Mouse (Mus musculus): ENCODE results near the gene Fam120a. TPM values are rescaled to one million over a fixed set of nuclear protein-coding genes. Genes with fewer than 3 reads are reported as not detected.
A peak's percentile ranks its signal among the peaks of the same experiment; 100 is the strongest.

Fam120a gene
- polyA plus RNA-seq, 1 experiment: 82.0 TPM

DNA sequence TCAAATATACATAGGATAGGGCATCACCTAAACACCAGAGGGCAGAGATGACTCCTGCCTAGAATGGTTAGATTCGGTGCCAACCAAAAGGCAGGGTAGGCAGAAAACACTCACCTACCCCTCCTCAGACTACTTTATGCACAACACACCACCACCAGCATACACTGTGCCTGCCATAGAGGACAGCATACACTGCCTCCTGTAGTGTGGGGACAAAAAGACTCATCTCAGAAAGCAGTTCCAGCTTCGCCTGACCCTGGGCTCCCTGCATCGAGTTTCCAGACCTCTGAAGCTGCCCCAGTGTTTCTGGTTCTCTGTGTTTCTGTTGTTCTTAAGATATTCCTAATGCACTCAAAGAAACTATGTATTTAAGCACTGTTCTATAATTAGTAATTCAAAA is 54.7 kb downstream of the Fam120a start:
- no peak for DNase-seq (ENCODE audit: low read depth)

DNA sequence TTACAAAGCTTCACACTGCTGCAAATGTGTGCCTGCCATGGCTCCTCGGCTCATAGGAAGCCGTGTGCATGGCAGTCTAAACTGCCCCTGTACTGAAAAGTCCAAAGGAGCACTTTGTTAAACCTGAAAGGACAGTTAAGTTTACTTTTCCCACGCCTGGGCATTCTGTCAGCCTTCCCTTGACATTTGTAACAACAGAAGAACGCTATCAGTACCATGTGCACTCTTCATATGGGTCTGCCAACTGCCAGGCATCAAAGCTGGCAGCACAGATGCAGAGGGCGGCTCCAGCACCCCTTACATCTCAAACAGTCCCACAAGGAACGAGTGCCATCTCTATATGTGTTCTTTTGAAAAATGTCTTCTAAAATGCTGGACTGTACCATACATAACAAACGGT is 56.4 kb downstream of the Fam120a start:
- no peak for DNase-seq (ENCODE audit: low read depth)

GRCm38 (mm10) chr13:48905458-48905857 is 62.4 kb downstream of the Fam120a start:
- DNase-seq (ENCODE audit: low read depth): no peak

DNA sequence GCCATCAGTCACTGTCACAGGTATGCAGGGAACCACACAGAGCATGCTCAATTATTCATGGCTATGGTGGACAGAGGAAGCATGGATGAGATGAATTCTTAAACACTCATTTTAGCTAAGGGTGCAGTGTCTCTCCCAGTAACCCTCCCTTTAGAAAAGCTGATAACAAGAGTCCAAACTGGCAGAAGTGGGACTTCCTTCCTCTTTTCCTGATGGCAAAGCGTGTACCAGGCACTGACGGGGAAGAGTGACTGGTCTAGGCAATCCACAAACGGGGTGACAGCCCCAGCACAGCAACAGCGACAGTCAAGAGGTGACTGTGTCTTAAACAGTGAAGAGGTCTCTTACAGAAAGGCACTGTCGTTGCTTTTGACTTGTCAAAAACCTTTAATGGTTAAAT is 72.4 kb downstream of the Fam120a start:
- DNase-seq (ENCODE audit: low read depth): no peak

- DNase-seq (ENCODE audit: low read depth): no peak
Observed at GRCm38 (mm10) chr13:48890260-48890960, 77.4 kb downstream of the Fam120a start.

- DNase-seq (ENCODE audit: low read depth): peak; percentile 66
Observed at GRCm38 (mm10) chr13:48878534-48878933, 89.3 kb downstream of the Fam120a start.

DNA sequence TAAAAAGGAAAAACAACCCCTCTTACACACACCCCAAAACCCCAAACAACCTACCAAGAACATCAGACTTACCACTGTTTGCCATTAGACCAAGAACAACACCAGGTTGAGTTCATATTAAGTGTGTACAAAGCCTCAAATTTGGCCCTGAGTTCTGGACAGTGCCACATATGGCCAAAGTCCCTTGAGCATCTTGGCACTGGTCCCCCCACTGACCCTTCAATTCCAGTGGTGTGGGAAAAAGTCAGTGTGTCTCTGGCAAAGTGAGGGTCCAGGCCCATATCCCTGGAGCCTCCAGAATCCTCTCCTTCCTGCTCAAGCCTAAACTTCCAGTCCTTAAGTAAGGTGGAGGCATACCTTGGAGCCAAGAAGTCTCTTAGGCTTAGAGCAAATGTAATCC is 90.0 kb downstream of the Fam120a start:
- no peak for DNase-seq (ENCODE audit: low read depth)

GRCm38 (mm10) chr13:48872726-48873125 is 95.1 kb downstream of the Fam120a start:
- DNase-seq (ENCODE audit: low read depth): no peak

- DNase-seq (ENCODE audit: low read depth): no peak
Observed at GRCm38 (mm10) chr13:48871887-48872606, 95.8 kb downstream of the Fam120a start.

DNA sequence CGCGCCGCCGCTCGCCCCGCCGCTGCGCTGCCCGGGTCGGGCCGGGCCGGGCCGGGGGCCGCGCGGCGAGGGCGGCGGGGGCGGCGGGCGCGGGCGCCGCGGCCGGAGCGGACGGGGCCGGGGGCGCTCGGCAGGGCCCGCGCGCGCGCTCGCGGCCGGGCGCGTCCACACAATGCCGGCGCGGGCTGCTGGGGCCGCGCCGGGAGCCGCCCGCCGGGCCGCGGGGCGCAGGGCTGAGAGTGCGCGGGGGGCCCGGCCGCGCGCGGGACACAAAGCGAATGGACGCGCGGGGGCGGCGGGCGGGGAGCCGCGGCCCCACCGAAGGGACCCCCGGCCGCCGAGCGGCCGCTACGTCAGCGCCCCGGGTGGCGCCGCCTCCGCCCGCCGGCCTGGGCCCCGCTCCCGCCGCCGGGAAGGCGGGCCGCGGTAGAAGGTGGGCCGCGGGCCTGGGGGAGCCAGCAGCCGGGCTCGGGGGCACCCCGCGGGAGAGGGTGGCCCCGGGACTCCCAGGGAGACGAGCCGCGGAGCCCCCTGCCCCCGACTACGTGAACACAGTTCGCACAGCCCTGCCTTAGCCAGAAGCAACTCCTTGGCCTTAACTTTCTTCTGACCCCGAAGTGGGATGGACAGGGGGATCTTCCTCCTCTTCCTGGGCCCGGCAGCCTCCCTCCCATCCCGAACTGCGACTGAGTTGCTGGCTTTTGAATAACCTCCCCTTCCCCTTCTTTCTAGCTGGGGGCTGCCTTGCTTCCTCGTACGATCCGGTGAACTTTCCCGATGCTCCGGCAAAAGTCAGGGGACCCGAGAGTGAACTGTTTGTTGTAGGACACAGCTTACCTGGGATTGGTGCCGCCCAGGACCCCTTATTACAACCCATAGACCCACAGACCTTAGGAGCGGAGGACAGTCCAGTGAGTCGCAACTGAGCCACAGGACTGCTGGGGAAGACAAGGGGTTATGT is 96.8 kb downstream of the Fam120a start, which contains the start of gene Phf2:
Gene Phf2, minus strand, starts transcription at position 349 of the 961 bp plus-strand sequence.
- no peak for DNase-seq (ENCODE audit: low read depth)

- no peak for DNase-seq (ENCODE audit: low read depth)
Observed at GRCm38 (mm10) chr13:48869950-48870770, 97.7 kb downstream of the Fam120a start.

- DNase-seq (ENCODE audit: low read depth): no peak
Observed at GRCm38 (mm10) chr13:48869600-48869949, 98.2 kb downstream of the Fam120a start.

DNA sequence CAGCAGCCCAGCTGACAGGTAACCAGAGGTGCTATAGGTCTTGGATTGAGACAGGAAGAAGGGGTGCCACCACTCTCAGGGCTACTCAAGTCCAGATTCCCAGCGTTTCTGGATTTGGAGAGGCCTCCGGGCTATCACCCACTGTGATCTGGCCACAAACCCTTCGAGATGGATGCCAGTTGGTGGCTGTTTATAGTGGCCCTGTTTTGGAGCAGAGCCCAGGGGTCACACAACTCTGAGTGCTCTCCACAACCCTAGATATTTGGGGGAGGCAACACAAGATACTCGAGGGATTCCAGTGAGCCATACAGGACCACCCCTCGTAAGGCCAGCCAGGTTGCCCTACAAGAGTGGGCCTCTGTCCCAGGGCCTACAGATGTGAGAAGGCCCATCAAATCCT is 98.7 kb downstream of the Fam120a start:
- no peak for DNase-seq (ENCODE audit: low read depth)

- no peak for DNase-seq (ENCODE audit: low read depth)
Observed at GRCm38 (mm10) chr13:48864673-48865356, 103.0 kb downstream of the Fam120a start.

DNA sequence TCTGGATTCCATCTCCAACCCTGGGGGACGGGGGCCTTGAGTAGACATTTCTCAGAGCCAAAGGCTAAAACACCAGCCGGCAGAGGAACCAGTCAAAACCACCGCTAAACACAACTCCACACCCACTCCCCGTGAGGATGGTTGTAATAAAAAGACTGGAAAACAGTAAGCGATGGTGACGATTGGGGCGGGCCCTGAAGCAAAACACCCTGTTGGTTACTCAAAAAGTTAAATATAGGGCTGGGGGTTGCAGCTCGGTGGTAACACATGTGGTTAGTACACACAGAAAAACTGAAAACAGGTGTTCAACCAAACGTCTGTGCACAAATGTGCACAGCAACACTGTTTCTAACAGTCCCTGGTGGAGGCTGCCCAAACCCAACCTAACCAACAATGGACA is 104.3 kb downstream of the Fam120a start:
- DNase-seq (ENCODE audit: low read depth): no peak

DNA sequence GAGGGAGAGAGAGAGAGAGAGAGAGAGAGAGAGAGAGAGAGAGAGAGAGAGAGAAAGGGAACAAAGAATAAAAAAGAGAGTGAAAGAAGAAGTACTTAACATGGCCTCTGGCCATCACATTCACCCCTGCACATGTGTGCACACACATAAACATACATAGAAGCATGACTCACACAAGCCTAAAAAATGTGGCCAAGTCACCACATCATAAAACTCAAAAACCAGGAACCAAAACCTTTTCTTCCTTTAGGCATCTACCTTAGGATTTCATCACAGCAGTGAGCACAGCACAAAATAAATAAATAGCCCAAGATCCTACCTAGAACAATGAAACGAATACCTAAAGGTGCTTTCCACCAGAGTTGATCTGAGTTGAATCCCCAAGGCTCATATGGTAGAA is 105.9 kb downstream of the Fam120a start:
- no peak for DNase-seq (ENCODE audit: low read depth)

- no peak for DNase-seq (ENCODE audit: low read depth)
Observed at GRCm38 (mm10) chr13:48858779-48859178, 109.0 kb downstream of the Fam120a start.

GRCm38 (mm10) chr13:48858054-48858453 is 109.8 kb downstream of the Fam120a start:
- DNase-seq (ENCODE audit: low read depth): no peak

DNA sequence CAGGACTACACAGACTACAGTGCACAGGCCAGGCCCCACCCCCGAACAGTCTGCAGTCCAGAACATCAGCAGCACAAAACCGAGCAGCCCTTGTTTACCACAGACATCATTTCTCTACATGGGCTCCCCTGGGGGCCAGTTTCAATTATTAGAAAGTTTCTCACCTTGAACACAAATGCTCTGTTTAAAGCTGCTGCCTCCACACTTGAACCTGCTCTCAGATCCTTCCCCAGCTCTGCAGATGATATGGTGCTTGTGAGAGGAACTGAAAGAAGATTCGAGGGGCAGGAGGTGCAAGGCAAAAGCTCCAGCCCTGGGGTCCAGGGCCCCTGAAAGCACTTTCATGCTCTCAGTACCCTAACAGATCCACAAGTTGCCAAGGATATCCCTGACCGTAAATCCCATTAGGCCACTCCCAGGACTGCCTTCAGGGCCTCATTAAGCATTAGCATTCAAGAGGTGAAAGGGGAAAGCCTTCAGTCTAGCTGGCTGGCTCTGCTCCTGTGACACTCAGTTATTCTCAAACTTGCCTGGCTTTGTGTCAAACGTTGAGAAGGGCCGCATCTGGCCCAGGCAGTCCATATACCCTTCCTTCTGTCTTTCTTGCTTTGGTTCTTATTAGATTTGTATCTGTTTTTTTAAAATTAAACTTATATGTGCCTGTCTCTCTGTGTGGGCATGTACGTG is 110.4 kb downstream of the Fam120a start:
- DNase-seq (ENCODE audit: low read depth): no peak

DNA sequence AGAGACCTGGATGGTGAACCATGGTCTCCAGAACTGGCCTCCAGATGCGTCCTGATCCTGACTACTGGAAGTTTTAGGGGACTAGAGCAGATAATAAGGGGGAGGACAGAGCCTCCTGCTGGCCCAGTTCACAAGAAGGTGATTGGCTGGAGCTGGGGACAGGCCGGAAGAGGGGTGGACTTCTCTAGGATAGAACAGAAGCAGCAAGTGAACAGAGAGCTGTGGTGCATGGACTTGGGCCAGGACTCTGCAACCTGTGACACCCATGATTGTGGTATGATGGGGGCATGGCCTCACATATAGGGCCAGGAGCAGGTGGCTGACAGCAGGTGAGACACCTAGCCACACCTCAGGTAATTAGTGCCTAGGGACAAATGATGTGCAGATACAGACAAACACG is 113.9 kb downstream of the Fam120a start:
- DNase-seq (ENCODE audit: low read depth): no peak

Data from gonadal fat pad, adult 2 months (tissue).